Mouse (Mus musculus) erythroblast, embryonic 14.5 days (primary cell): ENCODE measurements around the gene Tnrc6c.

Source experiments
- GATA1 ChIP-seq: IDR thresholded peaks from 2 replicates; pipeline ENCODE4 v1.6.1; 2012; ENCODE audit warnings: low read length, inconsistent platforms, mixed read lengths
- TAL1 ChIP-seq: IDR thresholded peaks from 3 replicates; pipeline ENCODE4 v1.6.1; 2012; ENCODE audit warnings: low read length, inconsistent platforms, mixed read lengths

- TF ChIP-seq TAL1 (no peak), GATA1 (no peak)
Observed at GRCm38 (mm10) chr11:117677111-117677510, 23.0 kb downstream of the Tnrc6c start.
